Mouse (Mus musculus) embryonic fibroblast, embryonic 13.5 days (primary cell): ENCODE results near the gene Myh10.

Source experiments
- CTCF ChIP-seq: IDR thresholded peaks from 2 replicates; pipeline ENCODE4 v1.5.1; 2011; ENCODE audit warnings: mild to moderate bottlenecking, control low read depth, low read length, moderate library complexity, borderline replicate concordance; ENCODE audit not compliant: insufficient read depth
- POLR2A ChIP-seq: IDR thresholded peaks from 2 replicates; pipeline ENCODE4 v1.6.1; 2011; ENCODE audit warnings: low read depth, mild to moderate bottlenecking, control low read depth, low read length, moderate library complexity

DNA sequence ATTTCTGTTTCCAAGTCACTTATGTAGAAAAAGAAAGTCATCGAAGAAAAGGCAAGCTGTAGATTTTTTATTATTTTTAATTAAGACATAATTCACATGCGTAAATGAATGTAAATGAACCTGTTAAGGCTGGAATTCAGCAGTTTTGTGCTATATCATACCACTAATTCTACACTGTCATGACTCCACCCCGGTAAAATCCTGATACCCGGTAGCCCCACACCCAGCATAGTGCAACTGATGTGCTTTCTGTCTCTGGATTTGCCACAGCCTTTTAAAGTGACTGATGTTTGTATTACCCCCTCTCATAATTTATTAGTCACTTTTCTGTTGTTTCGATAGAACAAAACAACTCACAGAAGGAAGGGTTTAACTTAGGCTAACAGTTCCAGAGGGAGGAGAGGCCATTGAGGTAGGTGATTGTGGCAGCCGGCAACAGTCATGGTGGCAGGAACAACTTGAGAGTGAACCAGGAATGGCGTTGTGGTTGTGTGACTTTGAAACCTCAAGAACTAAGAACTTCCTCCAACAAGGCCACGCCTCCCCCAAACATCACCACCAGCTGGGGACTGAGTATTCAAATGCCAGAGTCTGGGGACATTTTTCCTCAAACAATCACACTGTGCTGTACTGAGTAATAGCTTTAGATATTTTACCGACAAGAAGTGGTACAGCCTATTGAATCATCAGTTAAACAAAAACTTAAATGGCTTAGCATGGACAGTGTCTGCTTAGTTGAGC lies 78.6 kb downstream of the Myh10 start:
- no peak for TF ChIP-seq POLR2A
- TF ChIP-seq CTCF: no peak
